Mouse (Mus musculus) MEL (cell line): Measurements from ENCODE around the gene Kif3a. TPM values are rescaled to one million over a fixed set of nuclear protein-coding genes. Genes with fewer than 3 reads are reported as not detected.

Source experiments
- DNase-seq: peaks from one replicate; pipeline ENCODE4 v3.0.0; 2011; ENCODE audit warnings: low read depth, low spot score
- H3K27ac ChIP-seq: 2 replicates; pipeline ENCODE4 v1.5.1; 2012; ENCODE audit warnings: low read depth, mild to moderate bottlenecking, control low read depth, low read length, moderate library complexity; ENCODE audit not compliant: control insufficient read depth
- H3K27me3 ChIP-seq, 2 experiments: fragments of 150-350 bp in 1 of 2; sonication (generic) in 1 of 2; 2 replicates each; pipeline ENCODE4 v1.6.1; 2012; ENCODE audit warnings: low read length in 2 of 2, mild to moderate bottlenecking in 2 of 2, improper control_type of control experiment in 1 of 2, moderate library complexity in 1 of 2; ENCODE audit not compliant: insufficient read depth in 2 of 2, control insufficient read depth in 1 of 2
- H3K36me3 ChIP-seq, 2 experiments: 2 replicates each; pipeline ENCODE4 v1.6.1; 2012 to 2014; ENCODE audit warnings: low read length in 2 of 2, improper control_type of control experiment in 1 of 2, inconsistent platforms in 1 of 2, mild to moderate bottlenecking in 1 of 2; ENCODE audit not compliant: insufficient read depth in 2 of 2, control insufficient read depth in 1 of 2
- H3K4me1 ChIP-seq, 2 experiments: fragments of 150-350 bp in 1 of 2; sonication (generic) in 1 of 2; 2 replicates each; pipeline ENCODE4 v1.6.1; 2012; ENCODE audit warnings: low read length in 2 of 2, improper control_type of control experiment in 1 of 2, mild to moderate bottlenecking in 1 of 2; ENCODE audit not compliant: insufficient read depth in 2 of 2, control insufficient read depth in 1 of 2
- H3K4me3 ChIP-seq, 2 experiments: fragments of 150-350 bp in 1 of 2; sonication (generic) in 1 of 2; 2 replicates each; pipeline ENCODE4 v1.5.1; 2012; ENCODE audit warnings: low read depth in 2 of 2, low read length in 2 of 2, mild to moderate bottlenecking in 2 of 2, moderate library complexity in 2 of 2, control low read depth in 1 of 2, improper control_type of control experiment in 1 of 2; ENCODE audit not compliant: control insufficient read depth in 1 of 2, insufficient read depth in 1 of 2
- H3K79me2 ChIP-seq: 2 replicates; pipeline ENCODE4 v1.6.1; 2012; ENCODE audit warnings: mild to moderate bottlenecking, low read length, moderate library complexity; ENCODE audit not compliant: control insufficient read depth, poor library complexity, insufficient read depth
- H3K9ac ChIP-seq: 2 replicates; pipeline ENCODE4 v1.6.1; 2012; ENCODE audit warnings: low read depth, mild to moderate bottlenecking, control low read depth, low read length, moderate library complexity; ENCODE audit not compliant: control insufficient read depth, poor library complexity, severe bottlenecking
- H3K9me3 ChIP-seq: fragments of 150-350 bp; sonication (generic); replicated peaks from 2 replicates; pipeline ENCODE4 v1.6.1; 2012; ENCODE audit warnings: mild to moderate bottlenecking, low read length, improper control_type of control experiment, moderate library complexity; ENCODE audit not compliant: insufficient read depth
- CHD1 ChIP-seq: IDR thresholded peaks from 2 replicates; pipeline ENCODE4 v1.6.1; 2012; ENCODE audit warnings: low read depth, mild to moderate bottlenecking, inconsistent platforms, low read length, improper control_type of control experiment
- CTCF ChIP-seq, 3 experiments: IDR thresholded peaks in 2 of 3; conservative IDR thresholded peaks in 1 of 3; 2 replicates each; pipeline ENCODE4 v1.5.1; 2011 to 2012; ENCODE audit warnings: low read length in 3 of 3, low read depth in 2 of 3, mild to moderate bottlenecking in 2 of 3, improper control_type of control experiment in 1 of 3, inconsistent platforms in 1 of 3, mixed read lengths in 1 of 3, moderate library complexity in 1 of 3; ENCODE audit not compliant: control insufficient read depth in 1 of 3, insufficient read depth in 1 of 3, poor library complexity in 1 of 3, severe bottlenecking in 1 of 3
- EP300 ChIP-seq, 2 experiments: IDR thresholded peaks; 2 replicates each; pipeline ENCODE4 v1.6.1; 2011; ENCODE audit warnings: improper control_type of control experiment in 2 of 2, low read length in 2 of 2, low read depth in 1 of 2, mild to moderate bottlenecking in 1 of 2
- ETS1 ChIP-seq: IDR thresholded peaks from 2 replicates; pipeline ENCODE4 v1.6.1; 2012; ENCODE audit warnings: low read depth, mild to moderate bottlenecking, inconsistent platforms, low read length, improper control_type of control experiment, moderate library complexity
- GATA1 ChIP-seq: IDR thresholded peaks from 2 replicates; pipeline ENCODE4 v1.6.1; 2011; ENCODE audit warnings: low read depth, low read length, improper control_type of control experiment
- MAFK ChIP-seq: IDR thresholded peaks from 2 replicates; pipeline ENCODE4 v1.6.1; 2011; ENCODE audit warnings: low read depth, mild to moderate bottlenecking, low read length, improper control_type of control experiment, borderline replicate concordance
- MXI1 ChIP-seq: IDR thresholded peaks from 2 replicates; pipeline ENCODE4 v1.6.1; 2011; ENCODE audit warnings: mild to moderate bottlenecking, low read depth, low read length, improper control_type of control experiment
- MYC ChIP-seq: IDR thresholded peaks from 2 replicates; pipeline ENCODE4 v1.6.1; 2011; ENCODE audit warnings: low read depth, mild to moderate bottlenecking, low read length, improper control_type of control experiment, moderate library complexity
- NRF1 ChIP-seq: IDR thresholded peaks from 2 replicates; pipeline ENCODE4 v1.6.1; 2014; ENCODE audit warnings: low read depth, mild to moderate bottlenecking, inconsistent platforms, low read length, improper control_type of control experiment, moderate library complexity; ENCODE audit not compliant: poor library complexity, insufficient read depth, severe bottlenecking
- POLR2A ChIP-seq, 2 experiments: IDR thresholded peaks; 2 replicates each; pipeline ENCODE4 v1.6.1; 2011 to 2012; ENCODE audit warnings: low read length in 2 of 2, mild to moderate bottlenecking in 2 of 2, control low read depth in 1 of 2, improper control_type of control experiment in 1 of 2, low read depth in 1 of 2, moderate library complexity in 1 of 2; ENCODE audit not compliant: control insufficient read depth in 1 of 2, insufficient read depth in 1 of 2, poor library complexity in 1 of 2
- POLR2AphosphoS2 ChIP-seq: IDR thresholded peaks from 2 replicates; pipeline ENCODE4 v1.6.1; 2011; ENCODE audit warnings: low read length, improper control_type of control experiment
- SIN3A ChIP-seq: IDR thresholded peaks from 2 replicates; pipeline ENCODE4 v1.6.1; 2012; ENCODE audit warnings: low read length, improper control_type of control experiment, inconsistent platforms
- SMC3 ChIP-seq: IDR thresholded peaks from 2 replicates; pipeline ENCODE4 v1.6.1; 2011; ENCODE audit warnings: low read depth, low read length, improper control_type of control experiment
- TAL1 ChIP-seq: IDR thresholded peaks from 2 replicates; pipeline ENCODE4 v1.6.1; 2012; ENCODE audit warnings: mild to moderate bottlenecking, inconsistent platforms, low read length, moderate library complexity, mixed read lengths
- TBP ChIP-seq: IDR thresholded peaks from 2 replicates; pipeline ENCODE4 v1.8.0; 2011; ENCODE audit warnings: low read depth, low read length, improper control_type of control experiment
- TCF12 ChIP-seq: IDR thresholded peaks from 2 replicates; pipeline ENCODE4 v1.6.1; 2014; ENCODE audit warnings: low read depth, mild to moderate bottlenecking, inconsistent platforms, low read length, improper control_type of control experiment, moderate library complexity
- UBTF ChIP-seq: IDR thresholded peaks from 2 replicates; pipeline ENCODE4 v1.6.1; 2012; ENCODE audit warnings: low read depth, mild to moderate bottlenecking, inconsistent platforms, low read length, improper control_type of control experiment, moderate library complexity, borderline replicate concordance; ENCODE audit not compliant: insufficient read depth
- USF1 ChIP-seq: IDR thresholded peaks from 2 replicates; pipeline ENCODE4 v1.6.1; 2014; ENCODE audit warnings: low read depth, mild to moderate bottlenecking, inconsistent platforms, low read length, improper control_type of control experiment, moderate library complexity
- ZC3H11A ChIP-seq: IDR thresholded peaks from 2 replicates; pipeline ENCODE4 v1.6.1; 2012; ENCODE audit warnings: low read depth, mild to moderate bottlenecking, inconsistent platforms, low read length, improper control_type of control experiment
- ZKSCAN1 ChIP-seq: IDR thresholded peaks from 2 replicates; pipeline ENCODE4 v1.6.1; 2012; ENCODE audit warnings: low read depth, mild to moderate bottlenecking, inconsistent platforms, low read length, improper control_type of control experiment, moderate library complexity
- ZMIZ1 ChIP-seq: IDR thresholded peaks from 2 replicates; pipeline ENCODE4 v1.6.1; 2012; ENCODE audit warnings: low read depth, mild to moderate bottlenecking, inconsistent platforms, low read length, improper control_type of control experiment, moderate library complexity
- ZNF384 ChIP-seq: IDR thresholded peaks from 2 replicates; pipeline ENCODE4 v1.6.1; 2012; ENCODE audit warnings: low read depth, mild to moderate bottlenecking, inconsistent platforms, low read length, improper control_type of control experiment
- polyA plus RNA-seq, 2 experiments: library from polyadenylated mRNA; stranded (reverse) in 1 of 2; unstranded in 1 of 2; fragments of >175 nt in 1 of 2; fragments of >200 nt in 1 of 2; gene quantifications; 2 replicates each; pipeline versions ENCODE4 v1.2.1 to v1.2.4; 2012; ENCODE audit warnings: low replicate concordance in 2 of 2, low read depth in 1 of 2; ENCODE audit not compliant: insufficient read length in 2 of 2, insufficient read depth in 1 of 2, missing spikeins in 1 of 2
- total RNA-seq: library from RNA; depleted of rRNA; stranded (reverse); fragments of 300-350 nt; gene quantifications from 2 replicates; pipeline ENCODE4 v1.2.3, GENCODE M21; 2012

The Kif3a gene
- total and polyA plus RNA-seq, 3 experiments, result 13.6 to 88.3 (median 17.1) TPM

- TF ChIP-seq ZMIZ1 (no peak), CHD1 (no peak), TAL1 (no peak), MAFK (no peak)
- TF ChIP-seq, all 39 proteins: peak for 7
Observed at GRCm38 (mm10) chr11:53531578-53532230, 35.5 kb upstream of the Kif3a start (continued).

- H3K79me2 ChIP-seq, result peaks cover 42% of the 10 kb centered on the region
- DNase-seq, result peak; percentile 63
- H3K4me3 ChIP-seq, result no peak overlapping the region
- peaks cover 27 to 38% of the 10 kb centered on the region in 2 experiments for H3K4me1 ChIP-seq
- H3K27me3 ChIP-seq, result no peaks in the 10 kb centered on the region
- H3K36me3 ChIP-seq, result peaks cover 36 to 46% of the 10 kb centered on the region in 2 experiments
- no peaks in the 10 kb centered on the region for H3K9me3 ChIP-seq
- no peak overlapping the region for H3K9ac ChIP-seq
- H3K27ac ChIP-seq, result no peak overlapping the region
- TF ChIP-seq ZNF384 (peak; percentile 91), SIN3A (peak; percentile 39; the same call in 1 of the 2 replicates), ETS1 (peak; percentile 78), CHD1 (no peak), MYC (peak; percentile 68; the same call in 1 of the 2 replicates), TCF12 (no peak), POLR2A (IDR thresholded peaks at IDR 0.05; ENCODE audit: control insufficient read depth in 1 of 2, insufficient read depth in 1 of 2, low read depth in 1 of 2, low read length in 2 of 2, poor library complexity in 1 of 2) (no peak), MAFK (peak; percentile 94), CTCF (IDR thresholded peaks at IDR 0.05 in 2 of 3, conservative IDR thresholded peaks at IDR 0.05 in 1 of 3; ENCODE audit: control insufficient read depth in 1 of 3, insufficient read depth in 1 of 3, low read depth in 2 of 3, low read length in 3 of 3, poor library complexity in 1 of 3, severe bottlenecking in 1 of 3) (peak in 2 of 3 experiments; percentile 22 to 35; a peak in 4 of 6 replicates), USF1 (no peak), ZC3H11A (no peak), ZKSCAN1 (peak; percentile 64; the same call in 1 of the 2 replicates), MXI1 (no peak), EP300 (IDR thresholded peaks at IDR 0.05; ENCODE audit: low read depth in 1 of 2, low read length in 2 of 2) (peak in 1 of 2 experiments; percentile 18; a peak in 1 of 4 replicates)
Observed at GRCm38 (mm10) chr11:53532231-53532620, 35.0 kb upstream of the Kif3a start.

GRCm38 (mm10) chr11:53539002-53539491 is 28.1 kb upstream of the Kif3a start:
- no peak for TF ChIP-seq CTCF (IDR thresholded peaks at IDR 0.05 in 2 of 3, conservative IDR thresholded peaks at IDR 0.05 in 1 of 3; ENCODE audit: control insufficient read depth in 1 of 3, insufficient read depth in 1 of 3, low read depth in 2 of 3, low read length in 3 of 3, poor library complexity in 1 of 3, severe bottlenecking in 1 of 3)
- no peak for TF ChIP-seq TBP
- no peak for TF ChIP-seq SMC3
- no peak for TF ChIP-seq ZMIZ1
- no peak for TF ChIP-seq NRF1
- no peak for TF ChIP-seq UBTF
- no peak for TF ChIP-seq ETS1
- TF ChIP-seq TCF12, result no peak
- TF ChIP-seq MAFK, result no peak
- no peak for TF ChIP-seq POLR2AphosphoS2
- no peak for TF ChIP-seq TAL1
- TF ChIP-seq ZC3H11A, result no peak
- no peak for TF ChIP-seq SIN3A
- TF ChIP-seq MXI1, result no peak
- TF ChIP-seq GATA1, result no peak
- TF ChIP-seq, all 39 proteins: peak for 0
- Histone ChIP-seq H3K36me3 (peaks cover 0 to 58% of the 10 kb centered on the region in 2 experiments; a peak in 2 of 4 replicates), H3K9ac (no peak overlapping the region), H3K27ac (no peak overlapping the region), H3K27me3 (no peaks in the 10 kb centered on the region), H3K4me1 (no peaks in the 10 kb centered on the region), H3K4me3 (no peak overlapping the region), H3K79me2 (no peaks in the 10 kb centered on the region), H3K9me3 (no peaks in the 10 kb centered on the region)
- DNase-seq, result no peak
